Mouse (Mus musculus) C2C12 (cell line): ENCODE measurements at regions not wholly inside any gene's neighbourhood (a gene's known extent, or its start where the extent isn't known, plus 50 kb on each side); places are given as distances from the start of the nearest gene placed in this dataset.

ENCODE experiments used
- H3K27me3 ChIP-seq: one replicate; pipeline ENCODE4 v1.6.1; 2011; ENCODE audit not compliant: control insufficient read depth, insufficient read depth, insufficient read length
- H3K36me3 ChIP-seq: one replicate; pipeline ENCODE4 v1.6.1; 2011; ENCODE audit not compliant: control insufficient read depth, insufficient read depth
- H3K4me3 ChIP-seq: one replicate; pipeline ENCODE4 v1.5.1; 2011; ENCODE audit warnings: mild to moderate bottlenecking, control low read depth; ENCODE audit not compliant: poor library complexity, insufficient read depth, severe bottlenecking
- H3K79me2 ChIP-seq: one replicate; pipeline ENCODE4 v1.6.1; 2011; ENCODE audit not compliant: control insufficient read depth, insufficient read depth
- H3K79me3 ChIP-seq: one replicate; pipeline ENCODE4 v1.6.1; 2011; ENCODE audit warnings: low read depth, control low read depth
- H3ac ChIP-seq: one replicate; pipeline ENCODE3; 2011; ENCODE audit warnings: low read depth; ENCODE audit not compliant: control insufficient read depth, insufficient read length
- CEBPB ChIP-seq: IDR thresholded peaks from one replicate; pipeline ENCODE4 v1.6.1; 2011; ENCODE audit warnings: low read depth, mild to moderate bottlenecking, control low read depth, moderate library complexity
- CTCF ChIP-seq: IDR thresholded peaks from one replicate; pipeline ENCODE4 v1.5.1; 2011; ENCODE audit not compliant: control insufficient read depth, insufficient read depth, insufficient read length
- FOSL1 ChIP-seq: IDR thresholded peaks from one replicate; pipeline ENCODE4 v1.8.0; 2011; ENCODE audit warnings: mild to moderate bottlenecking, low read length; ENCODE audit not compliant: poor library complexity, insufficient read depth, severe bottlenecking
- MAX ChIP-seq: IDR thresholded peaks from one replicate; pipeline ENCODE4 v1.6.1; 2011; ENCODE audit warnings: mild to moderate bottlenecking, control low read depth
- MYOD1 ChIP-seq: IDR thresholded peaks from one replicate; pipeline ENCODE4 v1.6.1; 2011; ENCODE audit warnings: low read depth; ENCODE audit not compliant: control insufficient read depth, insufficient read length
- MYOG ChIP-seq: IDR thresholded peaks from one replicate; pipeline ENCODE4 v1.6.1; 2011; ENCODE audit not compliant: control insufficient read depth, insufficient read length; ENCODE audit errors: extremely low read depth
- USF1 ChIP-seq: IDR thresholded peaks from one replicate; pipeline ENCODE4 v1.6.1; 2011; ENCODE audit warnings: low read depth, mild to moderate bottlenecking, control low read depth, moderate library complexity

DNA sequence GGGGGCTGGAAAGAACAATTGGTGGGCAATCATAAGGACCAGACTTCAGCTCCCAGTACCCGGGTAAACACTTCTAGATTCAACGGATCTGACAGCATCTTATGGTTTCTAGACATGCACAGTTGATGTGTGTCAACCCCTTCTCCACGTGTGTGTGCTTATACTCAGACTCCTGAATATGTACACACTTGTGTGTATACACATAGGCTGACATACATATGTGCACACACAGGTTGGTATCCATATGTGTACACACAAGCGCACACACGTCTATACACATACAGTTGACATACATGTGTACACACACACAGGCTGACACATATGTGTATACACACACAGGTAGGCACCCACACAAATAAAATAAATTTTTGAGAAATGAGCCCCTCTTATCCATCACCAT lies 122.7 kb upstream of the Max start:
- TF ChIP-seq CTCF, result no peak
- TF ChIP-seq MYOG, result no peak
- TF ChIP-seq MYOD1, result no peak
- TF ChIP-seq CEBPB, result no peak
- no peak for TF ChIP-seq USF1
- TF ChIP-seq MAX, result no peak
- TF ChIP-seq FOSL1, result no peak
- Histone ChIP-seq H3K79me2 (no peaks in the 10 kb centered on the region), H3ac (no peak overlapping the region), H3K36me3 (no peaks in the 10 kb centered on the region), H3K27me3 (no peaks in the 10 kb centered on the region), H3K79me3 (no peaks in the 10 kb centered on the region), H3K4me3 (no peak overlapping the region)

DNA sequence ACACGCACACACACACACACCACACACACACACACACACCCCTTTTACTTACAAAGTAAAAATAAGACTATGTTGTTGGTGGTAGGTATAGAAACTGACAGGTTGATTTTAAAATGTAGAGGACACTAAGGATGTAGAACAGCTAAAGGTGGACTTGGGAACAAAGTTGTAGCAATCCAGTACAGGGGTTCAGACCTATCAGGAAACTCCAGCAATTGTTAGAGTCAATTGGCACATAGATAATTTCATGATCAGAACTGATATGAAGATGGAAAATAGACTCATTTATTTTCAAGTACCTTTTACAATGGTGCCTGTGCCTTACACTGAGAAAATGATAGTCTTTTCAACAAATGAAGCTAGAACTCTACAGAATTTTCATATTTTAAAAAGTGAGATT lies 122.3 kb upstream of the Max start:
- H3K79me2 ChIP-seq, result no peaks in the 10 kb centered on the region
- TF ChIP-seq CEBPB, result no peak
- TF ChIP-seq FOSL1, result no peak
- no peak for TF ChIP-seq USF1
- no peak for TF ChIP-seq MYOG
- TF ChIP-seq MYOD1, result no peak
- TF ChIP-seq MAX, result no peak
- TF ChIP-seq CTCF, result no peak
- no peak overlapping the region for H3K4me3 ChIP-seq
- H3K27me3 ChIP-seq, result no peaks in the 10 kb centered on the region
- no peaks in the 10 kb centered on the region for H3K36me3 ChIP-seq
- no peaks in the 10 kb centered on the region for H3K79me3 ChIP-seq
- no peak overlapping the region for H3ac ChIP-seq

DNA sequence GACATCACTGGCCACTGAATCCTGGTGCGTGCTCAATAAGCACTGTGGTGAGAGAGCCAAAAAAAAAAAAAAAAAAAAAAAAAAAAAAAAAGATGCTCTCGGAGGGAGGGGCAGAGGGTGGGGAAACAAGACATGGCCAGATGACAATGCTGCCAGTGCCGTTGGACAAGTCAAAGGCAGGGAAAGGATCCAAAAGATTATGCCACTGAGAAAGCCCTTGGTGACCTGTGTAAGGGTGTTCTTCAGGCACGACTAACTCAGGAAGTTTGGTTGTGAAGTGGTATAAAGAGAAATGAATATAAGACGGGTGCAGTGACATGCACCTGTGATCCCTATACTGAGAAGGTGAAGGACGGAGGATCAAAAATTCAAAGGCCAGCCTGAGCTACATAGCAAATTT lies 121.8 kb upstream of the Max start:
- Histone ChIP-seq H3K27me3 (no peaks in the 10 kb centered on the region), H3ac (no peak overlapping the region), H3K4me3 (no peak overlapping the region), H3K79me2 (no peaks in the 10 kb centered on the region), H3K79me3 (no peaks in the 10 kb centered on the region), H3K36me3 (no peaks in the 10 kb centered on the region)
- no peak for TF ChIP-seq MYOD1
- no peak for TF ChIP-seq FOSL1
- no peak for TF ChIP-seq CTCF
- TF ChIP-seq CEBPB, result no peak
- TF ChIP-seq USF1, result no peak
- no peak for TF ChIP-seq MYOG
- TF ChIP-seq MAX, result no peak

DNA sequence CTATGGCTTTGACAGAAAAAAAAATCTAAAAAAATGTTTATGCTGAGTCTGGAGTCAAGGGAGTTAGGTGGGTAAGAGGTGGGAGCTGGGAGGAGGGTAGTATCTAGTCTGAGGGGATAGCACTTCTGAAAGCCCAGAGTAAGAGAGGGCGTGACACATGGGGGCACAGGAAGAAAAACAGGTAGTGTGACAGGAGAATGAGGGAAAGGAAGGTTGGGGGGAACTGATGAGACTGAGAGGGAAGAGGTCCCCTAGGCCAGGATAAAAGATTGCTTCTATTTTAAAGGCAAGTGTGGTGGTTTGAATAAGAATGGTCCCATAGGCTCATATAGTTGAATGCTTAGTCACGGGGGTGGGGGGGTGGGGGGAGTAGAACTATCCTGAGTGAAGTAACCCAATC lies 119.8 kb upstream of the Max start:
- TF ChIP-seq CTCF, result no peak
- TF ChIP-seq MAX, result no peak
- no peak for TF ChIP-seq CEBPB
- TF ChIP-seq MYOG, result no peak
- no peak for TF ChIP-seq FOSL1
- no peak for TF ChIP-seq MYOD1
- no peak for TF ChIP-seq USF1
- no peaks in the 10 kb centered on the region for H3K36me3 ChIP-seq
- no peaks in the 10 kb centered on the region for H3K79me3 ChIP-seq
- H3K79me2 ChIP-seq, result no peaks in the 10 kb centered on the region
- H3K4me3 ChIP-seq, result no peak overlapping the region
- H3K27me3 ChIP-seq, result no peaks in the 10 kb centered on the region
- H3ac ChIP-seq, result no peak overlapping the region

DNA sequence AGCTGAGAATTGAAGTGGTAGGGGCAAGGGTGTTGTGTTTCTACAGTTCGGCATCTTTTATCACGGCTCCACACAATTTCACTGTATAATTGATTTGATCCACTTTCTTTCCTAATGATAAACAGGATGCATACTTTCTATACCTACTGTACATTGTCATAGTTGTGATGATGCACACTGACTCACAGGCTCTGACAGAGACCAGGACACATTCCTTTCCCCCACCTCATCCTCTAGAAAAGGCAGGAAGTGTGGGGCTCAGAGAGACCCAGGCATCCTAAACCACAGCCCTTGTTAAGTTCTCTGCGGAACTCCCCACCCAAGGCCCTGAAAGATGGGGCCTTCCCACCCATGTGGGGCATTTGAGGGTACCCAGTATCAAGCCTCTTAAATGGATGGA lies 117.5 kb upstream of the Max start:
- Histone ChIP-seq H3K79me3 (no peaks in the 10 kb centered on the region), H3K4me3 (no peak overlapping the region), H3K27me3 (no peaks in the 10 kb centered on the region), H3K36me3 (no peaks in the 10 kb centered on the region), H3K79me2 (no peaks in the 10 kb centered on the region), H3ac (no peak overlapping the region)
- TF ChIP-seq MYOD1 (peak; percentile 4), CTCF (no peak), FOSL1 (peak; percentile 75)

DNA sequence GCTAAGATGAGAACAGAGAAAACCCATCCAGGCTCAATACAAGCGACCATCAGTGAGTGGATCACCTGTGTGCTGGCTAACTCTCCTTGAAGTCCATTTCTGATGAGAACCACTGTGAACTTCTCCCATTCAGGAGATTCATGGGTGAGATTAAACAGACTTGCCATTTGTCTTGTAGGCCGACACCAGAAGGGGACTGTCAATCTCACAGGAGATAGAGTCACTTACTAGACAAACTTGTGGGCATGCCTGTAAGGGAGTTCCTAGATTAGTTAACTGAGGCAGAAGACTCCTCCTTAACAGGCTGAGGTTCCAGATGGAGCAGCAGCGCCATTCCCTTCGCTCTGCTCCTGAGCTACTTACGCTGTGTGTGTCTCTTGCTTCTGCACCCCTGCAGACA lies 114.7 kb upstream of the Max start:
- Histone ChIP-seq H3ac (no peak overlapping the region), H3K36me3 (no peaks in the 10 kb centered on the region), H3K27me3 (no peaks in the 10 kb centered on the region), H3K79me2 (no peaks in the 10 kb centered on the region), H3K79me3 (no peaks in the 10 kb centered on the region), H3K4me3 (no peak overlapping the region)
- TF ChIP-seq USF1, result no peak
- TF ChIP-seq CEBPB, result no peak
- TF ChIP-seq MYOG, result no peak
- TF ChIP-seq MYOD1, result no peak
- TF ChIP-seq CTCF, result no peak
- no peak for TF ChIP-seq FOSL1
- TF ChIP-seq MAX, result no peak
